Mouse (Mus musculus) hindbrain, embryonic 16.5 days (tissue): ENCODE results near the gene Cpa5. TPM values are rescaled to one million over a fixed set of nuclear protein-coding genes. Genes with fewer than 3 reads are reported as not detected.
A peak's percentile ranks its signal among the peaks of the same experiment; 100 is the strongest.

Source experiments
- ATAC-seq: fragments of 200-750 bp; cut with Nextera tagmentation; 2 replicates; pipeline ENCODE4 v1.8.0; 2017; ENCODE audit warnings: moderate TSS enrichment, moderate library complexity
- H3K27ac ChIP-seq: fragments of 300-500 bp; sonication (generic); 2 replicates; pipeline ENCODE4 v1.5.1; 2014; ENCODE audit warnings: low read depth, mild to moderate bottlenecking, control low read depth, low read length, moderate library complexity
- H3K27me3 ChIP-seq: fragments of 300-500 bp; sonication (generic); replicated peaks from 2 replicates; pipeline ENCODE4 v1.6.1; 2014; ENCODE audit warnings: low read length; ENCODE audit not compliant: control insufficient read depth, insufficient read depth
- H3K36me3 ChIP-seq: fragments of 300-500 bp; sonication (generic); 2 replicates; pipeline ENCODE4 v1.6.1; 2014; ENCODE audit warnings: mild to moderate bottlenecking, low read length, moderate library complexity, mixed read lengths; ENCODE audit not compliant: control insufficient read depth, insufficient read depth
- H3K4me1 ChIP-seq: fragments of 300-500 bp; sonication (generic); 2 replicates; pipeline ENCODE4 v1.6.1; 2014; ENCODE audit warnings: low read depth, low read length; ENCODE audit not compliant: control insufficient read depth, insufficient read depth
- H3K4me2 ChIP-seq: fragments of 300-500 bp; sonication (generic); 2 replicates; pipeline ENCODE4 v1.6.1; 2014; ENCODE audit warnings: mild to moderate bottlenecking, low read length, control low read depth, moderate library complexity
- H3K4me3 ChIP-seq: fragments of 300-500 bp; sonication (generic); 2 replicates; pipeline ENCODE4 v1.5.1; 2014; ENCODE audit warnings: mild to moderate bottlenecking, low read length, control low read depth, moderate library complexity
- H3K9ac ChIP-seq: fragments of 300-500 bp; sonication (generic); 2 replicates; pipeline ENCODE4 v1.6.1; 2014; ENCODE audit warnings: low read depth, mild to moderate bottlenecking, control low read depth, low read length, moderate library complexity
- H3K9me3 ChIP-seq: fragments of 300-500 bp; sonication (generic); 2 replicates; pipeline ENCODE4 v1.6.1; 2014; ENCODE audit warnings: mild to moderate bottlenecking, low read length, moderate library complexity; ENCODE audit not compliant: control insufficient read depth
- WGBS: fragments of 180-500 bp; shearing (Covaris S2); extraction: QIAGEN DNeasy Blood & Tissue Kit; methylation state at CpG from one replicate; pipeline ENCODE4 v1.1.7; 2014; 5-methylcytosine and 5-hydroxymethylcytosine counted together
- polyA plus RNA-seq: library from polyadenylated mRNA; unstranded; fragments of >200 nt; fragmentation: Nextera tagmentation; extraction: Ambion mirVana; gene quantifications from 2 replicates; pipeline ENCODE4 v1.2.1, GENCODE M21; 2015

The Cpa5 gene
- polyA plus RNA-seq, 1 experiment from 2014 or later = 0.09 TPM

GRCm38 (mm10) chr6:30574945-30575344, 35.9 kb upstream of the Cpa5 start:
- WGBS = 83% methylated on average over 1 of the region's 1 CpGs
- Histone ChIP-seq H3K4me2 (no peak overlapping the region), H3K27ac (no peak overlapping the region)

GRCm38 (mm10) chr6:30576477-30577203, 34.2 kb upstream of the Cpa5 start:
- no peaks in the 10 kb centered on the region for H3K9me3 ChIP-seq
- WGBS = 78% methylated on average over 17 of the region's 17 CpGs

More at GRCm38 (mm10) chr6:30574945-30575344, 35.9 kb upstream of the Cpa5 start:
- Histone ChIP-seq H3K4me3 (no peak overlapping the region), H3K27me3 (no peaks in the 10 kb centered on the region), H3K36me3 (no peaks in the 10 kb centered on the region), H3K4me1 (peaks cover 9% of the 10 kb centered on the region), H3K9ac (no peak overlapping the region), H3K9me3 (no peaks in the 10 kb centered on the region)
- ATAC-seq = no peak

GRCm38 (mm10) chr6:30579961-30580840, 30.6 kb upstream of the Cpa5 start:
- Histone ChIP-seq H3K4me1 (peaks cover 8% of the 10 kb centered on the region), H3K4me2 (peak overlapping the region; percentile 11), H3K27me3 (no peaks in the 10 kb centered on the region), H3K9me3 (no peaks in the 10 kb centered on the region), H3K4me3 (no peak overlapping the region), H3K9ac (no peak overlapping the region), H3K36me3 (no peaks in the 10 kb centered on the region), H3K27ac (peak overlapping the region; percentile 59)
- ATAC-seq = peak; percentile 70
- WGBS = 32% methylated on average over 17 of the region's 17 CpGs

More at GRCm38 (mm10) chr6:30576477-30577203, 34.2 kb upstream of the Cpa5 start:
- H3K27ac ChIP-seq = no peak overlapping the region
- peaks cover 17% of the 10 kb centered on the region for H3K4me1 ChIP-seq
- no peak for ATAC-seq
- H3K9ac ChIP-seq = no peak overlapping the region
- H3K4me2 ChIP-seq = no peak overlapping the region
- no peaks in the 10 kb centered on the region for H3K36me3 ChIP-seq
- no peak overlapping the region for H3K4me3 ChIP-seq
- H3K27me3 ChIP-seq = no peaks in the 10 kb centered on the region

GRCm38 (mm10) chr6:30580841-30581176, 30.0 kb upstream of the Cpa5 start:
- WGBS = 32% methylated on average over 8 of the region's 8 CpGs
- H3K9ac ChIP-seq = no peak overlapping the region
- ATAC-seq = peak; percentile 34

GRCm38 (mm10) chr6:30586886-30587442, 23.8 kb upstream of the Cpa5 start:
- Histone ChIP-seq H3K27ac (no peak overlapping the region), H3K4me2 (no peak overlapping the region), H3K4me3 (no peak overlapping the region), H3K4me1 (no peaks in the 10 kb centered on the region), H3K27me3 (no peaks in the 10 kb centered on the region), H3K9me3 (no peaks in the 10 kb centered on the region), H3K9ac (no peak overlapping the region), H3K36me3 (no peaks in the 10 kb centered on the region)
- 65% methylated on average over 7 of the region's 7 CpGs for WGBS
- no peak for ATAC-seq

More at GRCm38 (mm10) chr6:30580841-30581176, 30.0 kb upstream of the Cpa5 start:
- no peaks in the 10 kb centered on the region for H3K9me3 ChIP-seq
- peak overlapping the region; percentile 59; the same call in 1 of the 2 replicates for H3K27ac ChIP-seq
- no peaks in the 10 kb centered on the region for H3K36me3 ChIP-seq
- H3K4me1 ChIP-seq = peaks cover 8% of the 10 kb centered on the region
- H3K27me3 ChIP-seq = no peaks in the 10 kb centered on the region
- H3K4me2 ChIP-seq = peak overlapping the region; percentile 11
- no peak overlapping the region for H3K4me3 ChIP-seq

- 69% methylated on average over 2 of the region's 2 CpGs for WGBS
- H3K4me3 ChIP-seq = no peak overlapping the region
- no peak for ATAC-seq
Observed at GRCm38 (mm10) chr6:30589819-30590218, 21.0 kb upstream of the Cpa5 start.

GRCm38 (mm10) chr6:30591851-30592404, 18.9 kb upstream of the Cpa5 start:
- no peak overlapping the region for H3K4me3 ChIP-seq
- H3K27ac ChIP-seq = no peak overlapping the region
- ATAC-seq = no peak
- no peaks in the 10 kb centered on the region for H3K36me3 ChIP-seq
- H3K4me1 ChIP-seq = no peaks in the 10 kb centered on the region; the same call in 1 of the 2 replicates
- 65% methylated on average over 5 of the region's 5 CpGs for WGBS
- no peak overlapping the region for H3K4me2 ChIP-seq
- H3K27me3 ChIP-seq = no peaks in the 10 kb centered on the region
- H3K9me3 ChIP-seq = no peaks in the 10 kb centered on the region
- no peak overlapping the region for H3K9ac ChIP-seq

More at GRCm38 (mm10) chr6:30589819-30590218, 21.0 kb upstream of the Cpa5 start:
- no peaks in the 10 kb centered on the region for H3K36me3 ChIP-seq
- H3K4me1 ChIP-seq = no peaks in the 10 kb centered on the region; the same call in 1 of the 2 replicates
- H3K27me3 ChIP-seq = no peaks in the 10 kb centered on the region
- H3K9me3 ChIP-seq = no peaks in the 10 kb centered on the region
- no peak overlapping the region for H3K4me2 ChIP-seq
- no peak overlapping the region for H3K27ac ChIP-seq
- H3K9ac ChIP-seq = no peak overlapping the region

GRCm38 (mm10) chr6:30592417-30592974, 18.3 kb upstream of the Cpa5 start:
- Histone ChIP-seq H3K4me2 (no peak overlapping the region), H3K4me1 (no peaks in the 10 kb centered on the region; the same call in 1 of the 2 replicates), H3K27ac (no peak overlapping the region), H3K27me3 (no peaks in the 10 kb centered on the region), H3K9me3 (no peaks in the 10 kb centered on the region), H3K36me3 (no peaks in the 10 kb centered on the region), H3K9ac (no peak overlapping the region), H3K4me3 (no peak overlapping the region)
- peak; percentile 44 for ATAC-seq
- WGBS = 42% methylated on average over 10 of the region's 10 CpGs
